Comparison of ENCODE assay signal across 30 mouse cellular contexts in genomic region chr3:107835301-107835700, GRCm38 (mm10). TPM values are rescaled to one million over a fixed set of nuclear protein-coding genes. Genes with fewer than 3 reads are reported as not detected.
A peak's percentile ranks its signal among the peaks of the same experiment; 100 is the strongest.
DNase-seq lines count a peak whose midpoint lies in the region; ATAC-seq and TF ChIP-seq lines count a peak whose summit lies in the region.
"Had no signal": no experiment of that assay in that cellular context is flagged by ENCODE, and none has a peak within 500 bp of the region (broad histone marks: within the 10 kb centered on the region; RNA-seq: fewer than 3 reads in every experiment).

No protein-coding gene starts in this region.

- no peaks in the 10 kb centered on the region for H3K27me3 ChIP-seq in C2C12 (ENCODE audit: control insufficient read depth, insufficient read depth, insufficient read length)
- H3K27me3 ChIP-seq in hindbrain, embryonic 16.5 days (replicated peaks; ENCODE audit: control insufficient read depth, insufficient read depth, low read length): no peaks in the 10 kb centered on the region
- H3K27me3 ChIP-seq: heart, embryonic 12.5 days; heart, embryonic 15.5 days; hindbrain, embryonic 13.5 days had no signal

- H3K27ac ChIP-seq in hindbrain, embryonic 16.5 days (ENCODE audit: low read depth, low read length): no peak overlapping the region
- H3K27ac ChIP-seq: heart, embryonic 15.5 days; hindbrain, postnatal 0 days had no signal

- no peak overlapping the region for H3K4me3 ChIP-seq in C2C12 (ENCODE audit: insufficient read depth, poor library complexity, severe bottlenecking)
- H3K4me3 ChIP-seq in hindbrain, embryonic 16.5 days (ENCODE audit: low read length): no peak overlapping the region
- H3K4me3 ChIP-seq: heart, embryonic 12.5 days; heart, embryonic 15.5 days; hindbrain, embryonic 10.5 days; hindbrain, embryonic 13.5 days had no signal

- H3K4me2 ChIP-seq in hindbrain, embryonic 16.5 days (ENCODE audit: low read length): no peak overlapping the region
- H3K4me2 ChIP-seq: heart, embryonic 12.5 days; heart, embryonic 15.5 days; hindbrain, embryonic 13.5 days had no signal

- H3ac ChIP-seq in C2C12 (ENCODE audit: control insufficient read depth, insufficient read length, low read depth): no peak overlapping the region

- H3K36me3 ChIP-seq in C2C12 (ENCODE audit: control insufficient read depth, insufficient read depth): no peaks in the 10 kb centered on the region
- H3K36me3 ChIP-seq in hindbrain, embryonic 16.5 days (ENCODE audit: control insufficient read depth, insufficient read depth, low read length): no peaks in the 10 kb centered on the region
- H3K36me3 ChIP-seq: heart, embryonic 12.5 days; heart, embryonic 15.5 days; hindbrain, embryonic 10.5 days; hindbrain, embryonic 13.5 days had no signal

- peak; percentile 56 for DNase-seq in right cerebral cortex, adult 18-20 months
- no peak for DNase-seq in right cerebral cortex, postnatal 25 days
- peak; percentile 35 for DNase-seq in telencephalon, adult 2 months (ENCODE audit: low read depth, low spot score)
- no peak for DNase-seq in thymus, postnatal 0 days (ENCODE audit: low spot score)
- DNase-seq: adrenal gland, adult 8-10 months; adrenal gland, postnatal 25 days; B cell, adult 2 months; cerebellum, adult 18-20 months; cerebellum, adult 9-10 months; cerebellum, postnatal 14 days; forebrain, postnatal 0 days; gastrocnemius, postnatal 25 days; heart, adult 18-20 months; heart, postnatal 10 days; heart, postnatal 36 days had no signal

- ATAC-seq in hindbrain, embryonic 16.5 days: no peak
- ATAC-seq: activated CD4-positive, CD25-positive, alpha-beta regulatory T cell, adult 4 months; CD4-positive, CD25-positive, alpha-beta regulatory T cell, adult 4 months; forebrain, embryonic 14.5 days; forebrain, postnatal 0 days; hindbrain, postnatal 0 days; inflammation-experienced regulatory T-cells, adult 6 months; intestine, embryonic 16.5 days had no signal

- no peaks in the 10 kb centered on the region for H3K79me3 ChIP-seq in C2C12 (ENCODE audit: low read depth)

- H3K9me3 ChIP-seq in hindbrain, embryonic 16.5 days (ENCODE audit: control insufficient read depth, low read length): no peaks in the 10 kb centered on the region
- H3K9me3 ChIP-seq: heart, embryonic 12.5 days; heart, embryonic 15.5 days; hindbrain, embryonic 10.5 days; hindbrain, embryonic 13.5 days had no signal

- no peak for TF ChIP-seq CTCF in C2C12 (IDR thresholded peaks at IDR 0.05; ENCODE audit: control insufficient read depth, insufficient read depth, insufficient read length)

- no peaks in the 10 kb centered on the region for H3K79me2 ChIP-seq in C2C12 (ENCODE audit: control insufficient read depth, insufficient read depth)

- H3K4me1 ChIP-seq in hindbrain, embryonic 16.5 days (ENCODE audit: control insufficient read depth, insufficient read depth, low read depth, low read length): peaks cover 14% of the 10 kb centered on the region

- H3K9ac ChIP-seq in hindbrain, embryonic 16.5 days (ENCODE audit: low read depth, low read length): no peak overlapping the region
- H3K9ac ChIP-seq: forebrain, postnatal 0 days; heart, embryonic 12.5 days; heart, embryonic 15.5 days; hindbrain, embryonic 13.5 days had no signal

- whole genome bisulfite sequencing in hindbrain, embryonic 16.5 days: 96% methylated on average over 5 of the region's 5 CpGs

TF ChIP-seq in C2C12, 6 proteins besides CTCF, POLR2A, EP300 and RAD21:
- no peak for TF ChIP-seq CEBPB (IDR thresholded peaks at IDR 0.05; ENCODE audit: low read depth)
- TF ChIP-seq FOSL1 (IDR thresholded peaks at IDR 0.05; ENCODE audit: insufficient read depth, low read length, poor library complexity, severe bottlenecking): peak; percentile 7
- TF ChIP-seq MYOG (IDR thresholded peaks at IDR 0.05; ENCODE audit: control insufficient read depth, extremely low read depth, insufficient read length): no peak
- no peak for TF ChIP-seq MAX (IDR thresholded peaks at IDR 0.05)

RNA-seq across cellular contexts. Expression of gene Eps8l3, which starts 41.7 kb away (rescaled TPM):
- not detected for polyA plus RNA-seq in C2C12 (2012; fragmentation: generic; extraction: Trizol)
- not detected in 2 replicates for polyA plus RNA-seq in hindbrain, embryonic 16.5 days (2015; fragmentation: Nextera tagmentation; extraction: Ambion mirVana)
- 0.12 and 0.13 TPM in 2 replicates for polyA plus RNA-seq in thymus, postnatal 0 days (2015; fragmentation: Nextera tagmentation; extraction: Ambion mirVana)
- polyA plus RNA-seq: activated CD4-positive, CD25-positive, alpha-beta regulatory T cell, adult 4 months; CD4-positive, CD25-positive, alpha-beta regulatory T cell, adult 4 months; embryonic facial prominence, embryonic 11.5 days; embryonic facial prominence, embryonic 14.5 days; forebrain, embryonic 11.5 days; forebrain, embryonic 14.5 days; forebrain, postnatal 0 days; heart, embryonic 15.5 days; hindbrain, embryonic 10.5 days; hindbrain, embryonic 13.5 days; hindbrain, postnatal 0 days; inflammation-experienced regulatory T-cells, adult 6 months had no signal

Comparison
In these comparisons a context has a peak if more than half of its experiments do, and no peak if none do; other contexts are left out.
1. DNase-seq: peak in right cerebral cortex, adult 18-20 months (single experiment) and telencephalon, adult 2 months (single experiment); none in right cerebral cortex, postnatal 25 days (single experiment) and thymus, postnatal 0 days (single experiment).